Mouse (Mus musculus) lung, embryonic 14.5 days (tissue): ENCODE measurements around the gene Kcng4. TPM values are rescaled to one million over a fixed set of nuclear protein-coding genes. Genes with fewer than 3 reads are reported as not detected.
A peak's percentile ranks its signal among the peaks of the same experiment; 100 is the strongest.

ENCODE experiments used
- ATAC-seq: fragments of 200-750 bp; cut with Nextera tagmentation; 2 replicates; pipeline ENCODE4 v1.8.0; 2017; ENCODE audit warnings: mild to moderate bottlenecking, moderate TSS enrichment, moderate library complexity; ENCODE audit not compliant: insufficient read depth
- DNase-seq: peaks from one replicate; pipeline ENCODE4 v3.0.0-alpha.2; 2015
- H3K27ac ChIP-seq: fragments of 300-500 bp; sonication (generic); 2 replicates; pipeline ENCODE4 v1.5.1; 2014; ENCODE audit warnings: low read depth, mild to moderate bottlenecking, moderate library complexity
- H3K27me3 ChIP-seq: fragments of 300-500 bp; sonication (generic); 2 replicates; pipeline ENCODE4 v1.6.1; 2014; ENCODE audit warnings: low read length, control low read depth; ENCODE audit not compliant: insufficient read depth
- H3K36me3 ChIP-seq: fragments of 300-500 bp; sonication (generic); 2 replicates; pipeline ENCODE4 v1.6.1; 2014; ENCODE audit warnings: control low read depth; ENCODE audit not compliant: insufficient read depth
- H3K4me1 ChIP-seq: fragments of 300-500 bp; sonication (generic); 2 replicates; pipeline ENCODE4 v1.6.1; 2014; ENCODE audit warnings: antibody characterized with exemption, control low read depth; ENCODE audit not compliant: insufficient read depth
- H3K4me2 ChIP-seq: fragments of 300-500 bp; sonication (generic); 2 replicates; pipeline ENCODE4 v1.6.1; 2014; ENCODE audit warnings: mild to moderate bottlenecking
- H3K4me3 ChIP-seq: fragments of 300-500 bp; sonication (generic); 2 replicates; pipeline ENCODE4 v1.5.1; 2014; ENCODE audit warnings: low read depth, low read length
- H3K9ac ChIP-seq: fragments of 300-500 bp; sonication (generic); 2 replicates; pipeline ENCODE4 v1.6.1; 2014
- H3K9me3 ChIP-seq: fragments of 300-500 bp; sonication (generic); 2 replicates; pipeline ENCODE4 v1.6.1; 2016; ENCODE audit warnings: low read depth, low read length, control low read depth
- CTCF ChIP-seq: IDR thresholded peaks from 2 replicates; pipeline ENCODE4 v1.5.1; 2016; ENCODE audit warnings: antibody characterized with exemption, low read depth
- WGBS: fragments of 180-500 bp; shearing (Covaris S2); extraction: QIAGEN DNeasy Blood & Tissue Kit; methylation state at CpG from one replicate; pipeline ENCODE4 v1.1.7; 2014; 5-methylcytosine and 5-hydroxymethylcytosine counted together
- polyA plus RNA-seq: library from polyadenylated mRNA; unstranded; fragments of >200 nt; fragmentation: Nextera tagmentation; extraction: Ambion mirVana; gene quantifications from 2 replicates; pipeline ENCODE4 v1.2.1, GENCODE M21; 2014

Gene Kcng4
- polyA plus RNA-seq, 1 experiment from 2014 or later = not detected

DNA sequence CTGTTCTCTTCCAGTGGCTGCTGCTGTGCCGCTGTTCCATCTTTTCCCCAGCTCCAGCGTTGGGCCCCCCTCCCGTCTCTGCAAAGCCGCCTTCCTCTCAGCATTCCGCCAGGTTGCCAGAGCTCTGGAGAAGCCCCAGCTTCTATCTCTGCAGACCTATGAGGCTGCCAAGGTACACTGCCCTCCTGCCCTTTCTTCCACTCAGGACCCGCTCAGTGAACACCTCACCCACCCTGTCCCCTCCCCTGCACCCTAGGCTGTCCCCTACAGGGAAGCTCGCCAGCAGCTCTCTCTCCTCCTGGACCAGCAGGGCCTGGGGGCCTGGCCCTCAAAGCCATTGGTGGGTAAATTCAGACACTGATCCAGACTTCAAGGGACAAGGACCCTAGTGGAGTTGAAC, 19.1 kb downstream of the Kcng4 start:
- WGBS = 56% methylated on average over 7 of the region's 7 CpGs
- H3K4me1 ChIP-seq = no peaks in the 10 kb centered on the region
- H3K9ac ChIP-seq = no peak overlapping the region
- H3K36me3 ChIP-seq = no peaks in the 10 kb centered on the region
- H3K27ac ChIP-seq = no peak overlapping the region
- H3K27me3 ChIP-seq = no peaks in the 10 kb centered on the region
- no peak for ATAC-seq
- no peak overlapping the region for H3K4me3 ChIP-seq
- no peak overlapping the region for H3K4me2 ChIP-seq
- TF ChIP-seq CTCF = no peak
- no peak for DNase-seq
- H3K9me3 ChIP-seq = no peaks in the 10 kb centered on the region

- no peak overlapping the region for H3K4me2 ChIP-seq
- H3K9ac ChIP-seq = no peak overlapping the region
These were observed 20.4 kb downstream of the Kcng4 start for GRCm38 (mm10) chr8:119615096-119615495.

DNA sequence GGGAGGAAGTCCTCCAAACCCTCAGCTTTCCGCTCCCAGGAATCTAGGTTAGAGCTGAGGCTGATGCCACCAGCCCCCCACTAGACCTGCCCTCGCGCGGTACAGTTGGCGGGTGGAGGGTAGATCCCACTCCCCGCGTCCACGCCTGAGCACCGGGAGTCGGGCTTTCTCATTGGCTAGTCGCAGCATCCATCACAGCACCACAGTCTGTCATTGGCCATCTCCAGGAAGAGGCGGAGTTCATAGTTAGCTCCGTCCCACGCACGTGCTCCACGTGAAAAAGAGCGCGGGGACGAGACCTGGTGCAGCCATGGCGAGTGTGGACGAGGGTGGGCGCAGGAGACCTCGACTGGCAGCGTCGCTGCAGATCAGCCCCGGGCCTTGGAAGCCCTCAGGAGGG, 23.0 kb downstream of the Kcng4 start, which contains the start of gene Adad2:
Adad2 (plus strand) TSS at position 277 of the 400 bp plus-strand sequence.
- no peaks in the 10 kb centered on the region for H3K27me3 ChIP-seq
- H3K27ac ChIP-seq = no peak within 1 kb of the TSS
- H3K4me3 ChIP-seq = no peak within 1 kb of the TSS
- H3K4me2 ChIP-seq = no peak within 1 kb of the TSS
- TF ChIP-seq CTCF = no peak
- no peak within 1 kb of the TSS for H3K9ac ChIP-seq
- DNase-seq (no peak), ATAC-seq (no peak)
- 76% methylated on average over 26 of the region's 26 CpGs for WGBS
- H3K36me3 ChIP-seq = no peaks in the 10 kb centered on the region
- no peaks in the 10 kb centered on the region for H3K4me1 ChIP-seq
- H3K9me3 ChIP-seq = no peaks in the 10 kb centered on the region

More at GRCm38 (mm10) chr8:119615096-119615495, 20.4 kb downstream of the Kcng4 start:
- Histone ChIP-seq H3K27ac (no peak overlapping the region), H3K4me3 (no peak overlapping the region), H3K9me3 (no peaks in the 10 kb centered on the region), H3K27me3 (no peaks in the 10 kb centered on the region), H3K36me3 (no peaks in the 10 kb centered on the region), H3K4me1 (no peaks in the 10 kb centered on the region)
- ATAC-seq = no peak
- TF ChIP-seq CTCF = no peak
- 67% methylated on average over 14 of the region's 14 CpGs for WGBS
- no peak for DNase-seq

- WGBS = 74% methylated on average over 2 of the region's 2 CpGs
- peaks cover 13% of the 10 kb centered on the region; the same call in 1 of the 2 replicates for H3K36me3 ChIP-seq
- ATAC-seq = no peak
- H3K9ac ChIP-seq = no peak overlapping the region
- no peak overlapping the region for H3K4me2 ChIP-seq
- no peaks in the 10 kb centered on the region for H3K9me3 ChIP-seq
- H3K27me3 ChIP-seq = no peaks in the 10 kb centered on the region
- TF ChIP-seq CTCF = peak; percentile 28; the same call in 1 of the 2 replicates
- peak; percentile 33 for DNase-seq
- H3K27ac ChIP-seq = no peak overlapping the region
- peaks cover 5% of the 10 kb centered on the region for H3K4me1 ChIP-seq
- H3K4me3 ChIP-seq = no peak overlapping the region
These were observed 29.3 kb downstream of the Kcng4 start for GRCm38 (mm10) chr8:119606224-119606623.

GRCm38 (mm10) chr8:119604996-119605395, 30.5 kb downstream of the Kcng4 start, which contains the start of gene Taf1c:
Gene Taf1c, minus strand, starts transcription at chr8:119605222.
- TF ChIP-seq CTCF = peak; percentile 89
- peak; percentile 80 for ATAC-seq

GRCm38 (mm10) chr8:119604398-119604803, 31.1 kb downstream of the Kcng4 start:
- peak; percentile 25; the same call in 1 of the 2 replicates for ATAC-seq
- H3K27ac ChIP-seq = 0 out of 2 replicates have a peak overlapping the region, but pooled peaks have one; percentile 24
- WGBS = 28% methylated on average over 12 of the region's 12 CpGs

More at GRCm38 (mm10) chr8:119604996-119605395, 30.5 kb downstream of the Kcng4 start, which contains the start of gene Taf1c:
- peak; percentile 98 for DNase-seq
- Histone ChIP-seq H3K36me3 (peaks cover 26% of the 10 kb centered on the region), H3K4me2 (peak within 1 kb of the TSS; percentile 89), H3K27me3 (no peaks in the 10 kb centered on the region), H3K27ac (0 out of 2 replicates have a peak within 1 kb of the TSS, but pooled peaks have one; percentile 24), H3K9ac (peak within 1 kb of the TSS; percentile 79), H3K4me1 (peaks cover 5% of the 10 kb centered on the region), H3K9me3 (no peaks in the 10 kb centered on the region), H3K4me3 (peak within 1 kb of the TSS; percentile 75)
- WGBS = under 1% methylated on average over 23 of the region's 23 CpGs

DNA sequence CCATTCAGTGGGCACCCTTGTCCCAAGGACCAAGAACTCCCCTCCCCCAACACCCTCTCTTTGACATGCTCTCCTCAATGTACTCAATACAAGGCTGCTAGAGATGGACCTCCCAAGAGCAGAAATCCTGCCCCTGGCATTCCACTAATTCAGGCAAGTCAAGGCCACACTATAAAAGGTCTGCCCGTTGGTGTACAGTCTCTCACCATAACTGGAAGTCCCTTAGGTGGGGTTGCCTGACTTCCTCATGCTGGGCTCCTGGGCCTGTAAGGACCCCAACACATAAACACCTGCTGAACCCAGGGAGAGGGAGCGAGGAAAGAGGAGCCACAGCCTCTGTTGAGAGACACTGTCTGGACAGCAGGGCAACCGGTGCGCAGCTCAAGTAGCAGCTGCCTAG, 31.7 kb downstream of the Kcng4 start:
- 91% methylated on average over 4 of the region's 4 CpGs for WGBS
- DNase-seq = no peak

More at GRCm38 (mm10) chr8:119604398-119604803, 31.1 kb downstream of the Kcng4 start:
- no peaks in the 10 kb centered on the region for H3K27me3 ChIP-seq
- peaks cover 32% of the 10 kb centered on the region for H3K36me3 ChIP-seq
- no peaks in the 10 kb centered on the region for H3K9me3 ChIP-seq
- peak overlapping the region; percentile 75 for H3K4me3 ChIP-seq
- peak overlapping the region; percentile 79 for H3K9ac ChIP-seq
- no peak for DNase-seq
- H3K4me2 ChIP-seq = peak overlapping the region; percentile 89
- peaks cover 5% of the 10 kb centered on the region for H3K4me1 ChIP-seq
- TF ChIP-seq CTCF = no peak

More for the DNA sequence above, 31.7 kb downstream of the Kcng4 start:
- Histone ChIP-seq H3K27ac (no peak overlapping the region), H3K4me3 (no peak overlapping the region), H3K27me3 (no peaks in the 10 kb centered on the region), H3K4me2 (peak overlapping the region; percentile 89), H3K4me1 (peaks cover 5% of the 10 kb centered on the region), H3K9ac (peak overlapping the region; percentile 79; the same call in 1 of the 2 replicates), H3K9me3 (no peaks in the 10 kb centered on the region), H3K36me3 (peaks cover 38% of the 10 kb centered on the region)
- ATAC-seq = no peak
- no peak for TF ChIP-seq CTCF
